8 mouse cellular contexts compared by ENCODE assay signal in the genomic region with DNA sequence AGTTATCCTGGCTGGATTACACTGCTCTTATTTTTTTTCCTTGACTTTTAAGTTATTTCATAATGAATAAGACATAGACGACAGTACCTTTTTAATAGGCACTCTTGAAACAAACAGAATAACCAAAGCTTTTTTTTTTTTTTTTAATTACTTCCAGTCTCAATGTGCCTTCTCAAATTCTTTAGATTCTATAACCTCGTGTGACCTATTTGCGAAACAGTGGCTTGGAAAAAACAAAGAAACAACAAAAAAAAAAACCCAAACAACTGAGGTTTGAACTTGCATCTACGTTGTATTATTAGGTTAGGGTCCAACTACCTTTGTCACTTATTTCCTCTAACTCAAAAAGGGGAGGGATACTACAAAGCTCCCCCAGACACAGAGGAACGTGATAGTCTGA. TPM values are rescaled to one million over a fixed set of nuclear protein-coding genes. Genes with fewer than 3 reads are reported as not detected.
DNase-seq lines count a peak whose midpoint lies in the region; ATAC-seq and TF ChIP-seq lines count a peak whose summit lies in the region.

No protein-coding gene starts in this region.

- H3K27me3 ChIP-seq in heart, embryonic 16.5 days (ENCODE audit: control insufficient read depth, insufficient read depth, low read length): no peaks in the 10 kb centered on the region
- H3K27me3 ChIP-seq in MEL (ENCODE audit: control insufficient read depth in 1 of 2, insufficient read depth in 2 of 2, low read length in 2 of 2): no peaks in the 10 kb centered on the region
- H3K27me3 ChIP-seq in hindbrain, embryonic 10.5 days (ENCODE audit: insufficient read depth, poor library complexity, severe bottlenecking): no peaks in the 10 kb centered on the region

- 13% methylated on average over 5 of the region's 5 CpGs for whole genome bisulfite sequencing in heart, embryonic 16.5 days
- 13% methylated on average over 5 of the region's 5 CpGs for WGBS in hindbrain, embryonic 10.5 days
- 29% methylated on average over 5 of the region's 5 CpGs for WGBS in macrophage (ENCODE audit: missing documents)

- peaks cover 5% of the 10 kb centered on the region; the same call in 1 of the 2 replicates for H3K79me2 ChIP-seq in MEL (ENCODE audit: control insufficient read depth, insufficient read depth, low read length, poor library complexity)
- peaks cover 46% of the 10 kb centered on the region for H3K79me2 ChIP-seq in macrophage (ENCODE audit: inconsistent target)

- 0 out of 2 replicates have a peak, but pooled peaks cover 2% of the 10 kb centered on the region for H3K36me3 ChIP-seq in heart, embryonic 16.5 days (ENCODE audit: control insufficient read depth, insufficient read depth)
- H3K36me3 ChIP-seq in MEL (ENCODE audit: control insufficient read depth in 1 of 2, insufficient read depth in 2 of 2, low read length in 2 of 2) (peaks cover 0 to 14% of the 10 kb centered on the region in 2 experiments; a peak in 2 of 4 replicates), macrophage (ENCODE audit: inconsistent target) (peaks cover 13% of the 10 kb centered on the region; the same call in 1 of the 2 replicates)
- peaks cover 3% of the 10 kb centered on the region; the same call in 1 of the 2 replicates for H3K36me3 ChIP-seq in hindbrain, embryonic 10.5 days

- intact Hi-C loops in heart, postnatal 14 days (cut with DNase I): no loop called here
- intact Hi-C loops in left cerebral cortex, postnatal 25 days (cut with DNase I): no loop called here

- peak overlapping the region; percentile 97 for H3K9ac ChIP-seq in heart, embryonic 16.5 days (ENCODE audit: low read length)
- H3K9ac ChIP-seq in MEL (ENCODE audit: control insufficient read depth, low read depth, low read length, poor library complexity, severe bottlenecking): peak overlapping the region; percentile 82

- no peak for TF ChIP-seq POLR2A in MEL (IDR thresholded peaks at IDR 0.05; ENCODE audit: control insufficient read depth in 1 of 2, insufficient read depth in 1 of 2, low read depth in 1 of 2, low read length in 2 of 2, poor library complexity in 1 of 2)

- H3K27ac ChIP-seq in heart, embryonic 16.5 days (ENCODE audit: low read length): peak overlapping the region; percentile 90
- H3K27ac ChIP-seq in MEL (ENCODE audit: control insufficient read depth, low read depth, low read length) (peak overlapping the region; percentile 6; the same call in 1 of the 2 replicates), macrophage (peak overlapping the region; percentile 29; the same call in 1 of the 2 replicates)
- H3K27ac ChIP-seq in hindbrain, embryonic 10.5 days: peak overlapping the region; percentile 97

- no peak for ATAC-seq in heart, embryonic 16.5 days (replicated peaks; ENCODE audit: extremely low read depth, insufficient read depth, low FRiP score)

- H3K4me1 ChIP-seq in heart, embryonic 16.5 days (ENCODE audit: control insufficient read depth, insufficient read depth, low read length): peaks cover 6% of the 10 kb centered on the region
- H3K4me1 ChIP-seq in MEL (ENCODE audit: control insufficient read depth in 1 of 2, insufficient read depth in 2 of 2, low read length in 2 of 2): peaks cover 0 to 15% of the 10 kb centered on the region in 2 experiments; a peak in 3 of 4 replicates
- H3K4me1 ChIP-seq in hindbrain, embryonic 10.5 days (replicated peaks): peaks cover 28% of the 10 kb centered on the region

- peak overlapping the region; percentile 73 for H3K4me2 ChIP-seq in heart, embryonic 16.5 days (ENCODE audit: low read depth, low read length)

- TF ChIP-seq CTCF in MEL (IDR thresholded peaks at IDR 0.05 in 2 of 3, conservative IDR thresholded peaks at IDR 0.05 in 1 of 3; ENCODE audit: control insufficient read depth in 1 of 3, insufficient read depth in 1 of 3, low read depth in 2 of 3, low read length in 3 of 3, poor library complexity in 1 of 3, severe bottlenecking in 1 of 3): no peak

- H3K4me3 ChIP-seq in heart, embryonic 16.5 days (ENCODE audit: low read length): peak overlapping the region; percentile 91
- H3K4me3 ChIP-seq in MEL (ENCODE audit: control insufficient read depth in 1 of 2, insufficient read depth in 1 of 2, low read depth in 2 of 2, low read length in 2 of 2) (peak overlapping the region; percentile 69 to 92), macrophage (ENCODE audit: inconsistent target) (peak overlapping the region; percentile 61)
- peak overlapping the region; percentile 95 for H3K4me3 ChIP-seq in hindbrain, embryonic 10.5 days

- TF ChIP-seq RAD21 in MEL (IDR thresholded peaks at IDR 0.05; ENCODE audit: low read depth, low read length): no peak

- TF ChIP-seq EP300 in MEL (IDR thresholded peaks at IDR 0.05; ENCODE audit: low read depth in 1 of 2, low read length in 2 of 2): 0 out of 4 replicates have a peak, but pooled peaks of 1 of the 2 experiments have one; percentile 13

- no peaks in the 10 kb centered on the region for H3K9me3 ChIP-seq in heart, embryonic 16.5 days (replicated peaks; ENCODE audit: control insufficient read depth, low read length)
- no peaks in the 10 kb centered on the region for H3K9me3 ChIP-seq in MEL (replicated peaks; ENCODE audit: insufficient read depth, low read length)
- no peaks in the 10 kb centered on the region for H3K9me3 ChIP-seq in hindbrain, embryonic 10.5 days

- DNase-seq in heart, postnatal 14 days: no peak
- DNase-seq in MEL (ENCODE audit: low read depth, low spot score): peak; percentile 25
- DNase-seq in hindbrain, embryonic 10.5 days (ENCODE audit: low spot score): no peak
- DNase-seq in embryo, embryonic 10 days (ENCODE audit: low spot score): no peak
- no peak for DNase-seq in left cerebral cortex, postnatal 25 days (ENCODE audit: low spot score in 2 of 2)
- DNase-seq in cerebellum, adult 18-20 months: no peak

TF ChIP-seq in MEL, 35 proteins besides CTCF, POLR2A, EP300 and RAD21:
- peak; percentile 57 for TF ChIP-seq ZNF384 (IDR thresholded peaks at IDR 0.05; ENCODE audit: low read depth, low read length)
- TF ChIP-seq E2F4 (IDR thresholded peaks at IDR 0.05; ENCODE audit: borderline replicate concordance, low read depth, low read length): 0 out of 2 replicates have a peak, but pooled peaks have one; percentile 21
- TF ChIP-seq POLR2AphosphoS5 (IDR thresholded peaks at IDR 0.05; ENCODE audit: borderline replicate concordance, low read depth, low read length): no peak
- 0 out of 2 replicates have a peak, but pooled peaks have one; percentile 37 for TF ChIP-seq BHLHE40 (IDR thresholded peaks at IDR 0.05; ENCODE audit: borderline replicate concordance, low read depth, low read length)
- TF ChIP-seq ELF1 (IDR thresholded peaks at IDR 0.05; ENCODE audit: low read depth, low read length): no peak

RNA-seq across cellular contexts. Expression of gene Ulk2, which starts 1.2 kb away (rescaled TPM):
- 11.4 and 11.9 TPM in 2 replicates for polyA plus RNA-seq in heart, embryonic 16.5 days (2015; fragmentation: Nextera tagmentation; extraction: Ambion mirVana)
- total RNA-seq in heart, postnatal 14 days (2021): 10 to 100 TPM; 45.8 to 48.1 TPM
- 7.2 and 9.4 TPM in 2 replicates for total RNA-seq in MEL (2012; rRNA removed)
- polyA plus RNA-seq in MEL (2012; ENCODE audit: insufficient read depth in 1 of 2, insufficient read length in 2 of 2, low read depth in 1 of 2, low replicate concordance in 2 of 2, missing spikeins in 1 of 2) (10 to 100 TPM in 1 of 2 experiments, not detected in 1; 10.3 TPM), macrophage (2018) (30.1 to 30.5 TPM (median 30.3 TPM) in 3 replicates)
- 14.6 and 18.8 TPM in 2 replicates for polyA plus RNA-seq in hindbrain, embryonic 10.5 days (2016; fragmentation: Nextera tagmentation; extraction: Ambion mirVana)
- total RNA-seq in macrophage (2018; cell fraction: chromatin; rRNA removed): 10 to 100 TPM in 24 of 26 experiments, 1 to 10 TPM in 2; 8.6 to 82.4 (median 40.6) TPM
- 10 to 100 TPM; 19.0 to 49.6 (median 27.7) TPM for total RNA-seq in macrophage (2018; cell fraction: cytosol; rRNA removed)
- total RNA-seq in macrophage (2018; cell fraction: nucleus; rRNA removed): 10 to 100 TPM; 12.4 to 73.6 (median 27.6) TPM
- total RNA-seq in left cerebral cortex, postnatal 25 days (2021): 10 to 100 TPM; 82.3 to 84.3 TPM

Comparison
In these comparisons a context has a peak if more than half of its experiments do, and no peak if none do; other contexts are left out.
1. H3K27ac ChIP-seq: peak in every context shown above with its lines; median percentile 97 in hindbrain, embryonic 10.5 days; 90 in heart, embryonic 16.5 days; 29 in macrophage; 6 in MEL.